Mouse (Mus musculus) kidney, embryonic 15.5 days (tissue): ENCODE measurements around the gene Cebpe. TPM values are rescaled to one million over a fixed set of nuclear protein-coding genes. Genes with fewer than 3 reads are reported as not detected.

Experiments used
- ATAC-seq: fragments of 200-750 bp; cut with Nextera tagmentation; replicated peaks from 2 replicates; pipeline ENCODE4 v1.8.0; 2017; ENCODE audit warnings: moderate TSS enrichment; ENCODE audit not compliant: low FRiP score
- H3K27ac ChIP-seq: fragments of 300-500 bp; sonication (generic); 2 replicates; pipeline ENCODE4 v1.5.1; 2015; ENCODE audit warnings: mild to moderate bottlenecking, inconsistent platforms
- H3K27me3 ChIP-seq: fragments of 300-500 bp; sonication (generic); 2 replicates; pipeline ENCODE4 v1.6.1; 2015; ENCODE audit warnings: inconsistent platforms
- H3K36me3 ChIP-seq: fragments of 300-500 bp; sonication (generic); 2 replicates; pipeline ENCODE4 v1.6.1; 2015; ENCODE audit warnings: inconsistent platforms
- H3K4me1 ChIP-seq: fragments of 300-500 bp; sonication (generic); 2 replicates; pipeline ENCODE4 v1.6.1; 2015; ENCODE audit warnings: inconsistent platforms
- H3K4me2 ChIP-seq: fragments of 300-500 bp; sonication (generic); 2 replicates; pipeline ENCODE4 v1.6.1; 2015; ENCODE audit warnings: moderate library complexity, mild to moderate bottlenecking, inconsistent platforms
- H3K4me3 ChIP-seq: fragments of 300-500 bp; sonication (generic); replicated peaks from 2 replicates; pipeline ENCODE4 v1.5.1; 2015; ENCODE audit warnings: mild to moderate bottlenecking, inconsistent platforms
- H3K9ac ChIP-seq: fragments of 300-500 bp; sonication (generic); 2 replicates; pipeline ENCODE4 v1.6.1; 2015; ENCODE audit warnings: mild to moderate bottlenecking, inconsistent platforms
- H3K9me3 ChIP-seq: fragments of 300-500 bp; sonication (generic); replicated peaks from 2 replicates; pipeline ENCODE4 v1.6.1; 2016; ENCODE audit warnings: inconsistent platforms
- WGBS: fragments of 180-500 bp; shearing (Covaris S2); methylation state at CpG from one replicate; pipeline ENCODE4 v1.1.7; 2015; ENCODE audit warnings: mixed read lengths; 5-methylcytosine and 5-hydroxymethylcytosine counted together
- polyA plus RNA-seq: library from polyadenylated mRNA; unstranded; fragments of >200 nt; fragmentation: Nextera tagmentation; extraction: Ambion mirVana; gene quantifications from 2 replicates; pipeline ENCODE4 v1.2.1, GENCODE M21; 2015

The Cebpe gene
- polyA plus RNA-seq: 0.21 TPM in 1 of 2 replicates, not detected in the other

GRCm38 (mm10) chr14:54712074-54712473, at the start of gene Cebpe:
TSS of gene Cebpe (minus strand) at chr14:54712174.
- Histone ChIP-seq H3K36me3 (no peaks in the 10 kb centered on the region), H3K9ac (no peak within 1 kb of the TSS), H3K4me2 (no peak within 1 kb of the TSS), H3K9me3 (no peaks in the 10 kb centered on the region), H3K27ac (no peak within 1 kb of the TSS), H3K27me3 (peaks cover 7% of the 10 kb centered on the region; the same call in 1 of the 2 replicates), H3K4me1 (peaks cover 19% of the 10 kb centered on the region), H3K4me3 (no peak within 1 kb of the TSS)
- no peak for ATAC-seq
- 83% methylated on average over 7 of the region's 7 CpGs for WGBS

GRCm38 (mm10) chr14:54756382-54756781, 44.4 kb upstream of the Cebpe start:
- H3K4me1 ChIP-seq: peaks cover 32% of the 10 kb centered on the region
- 67% methylated on average over 6 of the region's 6 CpGs for WGBS
- no peak overlapping the region for H3K9ac ChIP-seq
- no peaks in the 10 kb centered on the region for H3K27me3 ChIP-seq
- H3K27ac ChIP-seq: peak overlapping the region; percentile 9
- no peaks in the 10 kb centered on the region for H3K36me3 ChIP-seq
- H3K4me2 ChIP-seq: no peak overlapping the region
- H3K4me3 ChIP-seq: no peak overlapping the region
- no peaks in the 10 kb centered on the region for H3K9me3 ChIP-seq
- no peak for ATAC-seq

GRCm38 (mm10) chr14:54754602-54755018, 42.6 kb upstream of the Cebpe start:
- peak overlapping the region; percentile 28 for H3K4me2 ChIP-seq
- H3K4me1 ChIP-seq: peaks cover 19% of the 10 kb centered on the region
- peak overlapping the region; percentile 78 for H3K27ac ChIP-seq
- no peaks in the 10 kb centered on the region for H3K27me3 ChIP-seq
- ATAC-seq: peak; percentile 89
- no peak overlapping the region for H3K4me3 ChIP-seq
- H3K9me3 ChIP-seq: no peaks in the 10 kb centered on the region
- no peaks in the 10 kb centered on the region for H3K36me3 ChIP-seq
- no peak overlapping the region for H3K9ac ChIP-seq
- WGBS: 20% methylated on average over 6 of the region's 6 CpGs

GRCm38 (mm10) chr14:54753986-54754601, 42.1 kb upstream of the Cebpe start:
- peak overlapping the region; percentile 78 for H3K27ac ChIP-seq
- H3K9me3 ChIP-seq: no peaks in the 10 kb centered on the region
- no peaks in the 10 kb centered on the region for H3K36me3 ChIP-seq
- no peak overlapping the region for H3K4me3 ChIP-seq
- no peak for ATAC-seq
- no peak overlapping the region for H3K9ac ChIP-seq
- H3K27me3 ChIP-seq: no peaks in the 10 kb centered on the region
- peaks cover 19% of the 10 kb centered on the region for H3K4me1 ChIP-seq
- H3K4me2 ChIP-seq: peak overlapping the region; percentile 28
- WGBS: 52% methylated on average over 14 of the region's 14 CpGs

- no peaks in the 10 kb centered on the region for H3K27me3 ChIP-seq
- no peak overlapping the region for H3K4me2 ChIP-seq
- H3K27ac ChIP-seq: no peak overlapping the region
- peaks cover 19% of the 10 kb centered on the region for H3K4me1 ChIP-seq
- no peak overlapping the region for H3K9ac ChIP-seq
- ATAC-seq: no peak
- WGBS: 85% methylated on average over 6 of the region's 6 CpGs
- no peaks in the 10 kb centered on the region for H3K9me3 ChIP-seq
- H3K36me3 ChIP-seq: no peaks in the 10 kb centered on the region
- H3K4me3 ChIP-seq: no peak overlapping the region
Observed at GRCm38 (mm10) chr14:54752938-54753337, 41.0 kb upstream of the Cebpe start.

GRCm38 (mm10) chr14:54751768-54752167, 39.8 kb upstream of the Cebpe start:
- Histone ChIP-seq H3K4me3 (no peak overlapping the region), H3K9ac (no peak overlapping the region), H3K36me3 (no peaks in the 10 kb centered on the region), H3K27me3 (no peaks in the 10 kb centered on the region), H3K4me2 (no peak overlapping the region), H3K27ac (no peak overlapping the region), H3K9me3 (no peaks in the 10 kb centered on the region), H3K4me1 (peaks cover 19% of the 10 kb centered on the region)
- ATAC-seq: no peak
- WGBS: 89% methylated on average over 1 of the region's 1 CpGs

GRCm38 (mm10) chr14:54749238-54749637, 37.3 kb upstream of the Cebpe start:
- 72% methylated on average over 4 of the region's 4 CpGs for WGBS
- no peaks in the 10 kb centered on the region for H3K27me3 ChIP-seq
- H3K36me3 ChIP-seq: no peaks in the 10 kb centered on the region
- no peak overlapping the region for H3K4me3 ChIP-seq
- ATAC-seq: no peak
- no peaks in the 10 kb centered on the region for H3K9me3 ChIP-seq
- H3K9ac ChIP-seq: no peak overlapping the region
- H3K4me1 ChIP-seq: peaks cover 10% of the 10 kb centered on the region; the same call in 1 of the 2 replicates
- no peak overlapping the region for H3K4me2 ChIP-seq
- no peak overlapping the region for H3K27ac ChIP-seq

GRCm38 (mm10) chr14:54747942-54748917, 36.3 kb upstream of the Cebpe start:
- H3K27ac ChIP-seq: no peak overlapping the region
- 84% methylated on average over 16 of the region's 16 CpGs for WGBS
- H3K4me3 ChIP-seq: no peak overlapping the region
- no peak overlapping the region for H3K4me2 ChIP-seq
- no peaks in the 10 kb centered on the region for H3K4me1 ChIP-seq
- H3K9ac ChIP-seq: no peak overlapping the region
- ATAC-seq: no peak
- no peaks in the 10 kb centered on the region for H3K36me3 ChIP-seq
- H3K27me3 ChIP-seq: no peaks in the 10 kb centered on the region
- no peaks in the 10 kb centered on the region for H3K9me3 ChIP-seq

- H3K9me3 ChIP-seq: no peaks in the 10 kb centered on the region
- no peak for ATAC-seq
- no peak overlapping the region for H3K4me2 ChIP-seq
- H3K27me3 ChIP-seq: no peaks in the 10 kb centered on the region
- H3K4me1 ChIP-seq: peaks cover 11% of the 10 kb centered on the region
- WGBS: 91% methylated on average over 9 of the region's 9 CpGs
- H3K27ac ChIP-seq: no peak overlapping the region
- H3K4me3 ChIP-seq: no peak overlapping the region
- no peaks in the 10 kb centered on the region for H3K36me3 ChIP-seq
- H3K9ac ChIP-seq: no peak overlapping the region
Observed at GRCm38 (mm10) chr14:54746038-54746437, 34.1 kb upstream of the Cebpe start.

GRCm38 (mm10) chr14:54744473-54744872, 32.5 kb upstream of the Cebpe start:
- Histone ChIP-seq H3K4me3 (no peak overlapping the region), H3K9me3 (no peaks in the 10 kb centered on the region), H3K4me1 (peaks cover 11% of the 10 kb centered on the region), H3K36me3 (no peaks in the 10 kb centered on the region), H3K9ac (no peak overlapping the region), H3K27me3 (no peaks in the 10 kb centered on the region), H3K27ac (no peak overlapping the region), H3K4me2 (no peak overlapping the region)
- ATAC-seq: no peak
- WGBS: 54% methylated on average over 8 of the region's 8 CpGs

GRCm38 (mm10) chr14:54742375-54742774, 30.4 kb upstream of the Cebpe start:
- ATAC-seq: no peak
- no peak overlapping the region for H3K9ac ChIP-seq
- H3K9me3 ChIP-seq: no peaks in the 10 kb centered on the region
- no peak overlapping the region for H3K4me2 ChIP-seq
- no peak overlapping the region for H3K4me3 ChIP-seq
- H3K36me3 ChIP-seq: no peaks in the 10 kb centered on the region
- no peak overlapping the region for H3K27ac ChIP-seq
- H3K4me1 ChIP-seq: peaks cover 11% of the 10 kb centered on the region
- H3K27me3 ChIP-seq: no peaks in the 10 kb centered on the region
- 40% methylated on average over 2 of the region's 2 CpGs for WGBS

GRCm38 (mm10) chr14:54741721-54742120, 29.7 kb upstream of the Cebpe start:
- H3K27me3 ChIP-seq: no peaks in the 10 kb centered on the region
- H3K27ac ChIP-seq: no peak overlapping the region
- WGBS: 84% methylated on average over 6 of the region's 6 CpGs
- H3K9ac ChIP-seq: no peak overlapping the region
- no peak for ATAC-seq
- no peaks in the 10 kb centered on the region for H3K36me3 ChIP-seq
- H3K4me2 ChIP-seq: no peak overlapping the region
- H3K9me3 ChIP-seq: no peaks in the 10 kb centered on the region
- H3K4me3 ChIP-seq: no peak overlapping the region
- H3K4me1 ChIP-seq: peaks cover 11% of the 10 kb centered on the region
